Mouse (Mus musculus) heart, embryonic 11.5 days (tissue): ENCODE measurements around the gene Usp17ld. TPM values are rescaled to one million over a fixed set of nuclear protein-coding genes. Genes with fewer than 3 reads are reported as not detected.
"Not testable (repeated sequence)": the region's sequence is repeated elsewhere in the genome, so short reads cannot be mapped to it uniquely, and the experiment has no call there.

Experiments used
- ATAC-seq: fragments of 200-750 bp; cut with Nextera tagmentation; replicated peaks from 2 replicates; pipeline ENCODE4 v1.8.0; 2017; ENCODE audit warnings: moderate library complexity; ENCODE audit not compliant: insufficient number of reproducible peaks, low FRiP score, low TSS enrichment
- H3K27ac ChIP-seq: fragments of 300-500 bp; sonication (generic); 2 replicates; pipeline ENCODE4 v1.5.1; 2014; ENCODE audit warnings: mild to moderate bottlenecking, low read depth, low read length
- H3K27me3 ChIP-seq: fragments of 300-500 bp; sonication (generic); 2 replicates; pipeline ENCODE4 v1.6.1; 2014; ENCODE audit warnings: mild to moderate bottlenecking, low read length, mixed read lengths; ENCODE audit not compliant: control insufficient read depth, insufficient read depth
- H3K36me3 ChIP-seq: fragments of 300-500 bp; sonication (generic); 2 replicates; pipeline ENCODE4 v1.6.1; 2014; ENCODE audit warnings: mild to moderate bottlenecking, low read length, moderate library complexity, mixed read lengths; ENCODE audit not compliant: control insufficient read depth, insufficient read depth
- H3K4me1 ChIP-seq: fragments of 300-500 bp; sonication (generic); 2 replicates; pipeline ENCODE4 v1.6.1; 2014; ENCODE audit warnings: low read length; ENCODE audit not compliant: control insufficient read depth, insufficient read depth
- H3K4me2 ChIP-seq: fragments of 300-500 bp; sonication (generic); 2 replicates; pipeline ENCODE4 v1.6.1; 2014; ENCODE audit warnings: mild to moderate bottlenecking, moderate library complexity
- H3K4me3 ChIP-seq: fragments of 300-500 bp; sonication (generic); 2 replicates; pipeline ENCODE4 v1.5.1; 2014; ENCODE audit warnings: low read depth, low read length
- H3K9ac ChIP-seq: fragments of 300-500 bp; sonication (generic); 2 replicates; pipeline ENCODE4 v1.6.1; 2014; ENCODE audit warnings: mild to moderate bottlenecking, low read depth, low read length, moderate library complexity
- H3K9me3 ChIP-seq: fragments of 300-500 bp; sonication (generic); replicated peaks from 2 replicates; pipeline ENCODE4 v1.6.1; 2016; ENCODE audit warnings: low read length; ENCODE audit not compliant: control insufficient read depth
- WGBS: fragments of 180-500 bp; shearing (Covaris S2); extraction: QIAGEN DNeasy Blood & Tissue Kit; methylation state at CpG from one replicate; pipeline ENCODE4 v1.1.7; 2014; ENCODE audit not compliant: insufficient replicate concordance; 5-methylcytosine and 5-hydroxymethylcytosine counted together
- microRNA-seq: library from miRNA; unstranded; fragments of <30 nt; microRNA quantifications from one replicate; pipeline ENCODE4, GENCODE M21; 2016; ENCODE audit warnings: borderline number of aligned reads
- polyA plus RNA-seq: library from polyadenylated mRNA; unstranded; fragments of >200 nt; fragmentation: Nextera tagmentation; extraction: Ambion mirVana; gene quantifications from 2 replicates; pipeline ENCODE4 v1.2.1, GENCODE M21; 2014

Usp17ld gene
- polyA plus RNA-seq: not detected in 2 replicates

- H3K4me2 ChIP-seq, H3K36me3 ChIP-seq, H3K4me3 ChIP-seq, H3K9ac ChIP-seq, H3K27me3 ChIP-seq, ATAC-seq, H3K27ac ChIP-seq, H3K4me1 ChIP-seq, H3K9me3 ChIP-seq: not testable (repeated sequence)
Measured at GRCm38 (mm10) chr7:103252405-103252804, at the start of gene Usp17ld. Usp17ld (minus strand) TSS chr7:103252505.

- no peaks in the 10 kb centered on the region for H3K27me3 ChIP-seq
- no peaks in the 10 kb centered on the region for H3K36me3 ChIP-seq
- no peak within 1 kb of the TSS for H3K4me2 ChIP-seq
- H3K27ac ChIP-seq: no peak within 1 kb of the TSS
- no peak within 1 kb of the TSS for H3K9ac ChIP-seq
- H3K4me3 ChIP-seq: no peak within 1 kb of the TSS
- ATAC-seq: no peak
- H3K9me3 ChIP-seq: no peaks in the 10 kb centered on the region
- no peaks in the 10 kb centered on the region for H3K4me1 ChIP-seq
Measured at GRCm38 (mm10) chr7:103216696-103217095, 35.6 kb downstream of the Usp17ld start, which contains the start of gene Olfr594. Olfr594 (plus strand) TSS chr7:103216996.

- H3K27ac ChIP-seq, ATAC-seq, H3K4me2 ChIP-seq, H3K4me3 ChIP-seq, H3K4me1 ChIP-seq, H3K36me3 ChIP-seq, H3K9ac ChIP-seq, H3K9me3 ChIP-seq, H3K27me3 ChIP-seq: not testable (repeated sequence)
- 86% methylated on average over 5 of the region's 5 CpGs for WGBS
Measured at GRCm38 (mm10) chr7:103212050-103212449, 40.3 kb downstream of the Usp17ld start.

GRCm38 (mm10) chr7:103211562-103211961 lies 40.7 kb downstream of the Usp17ld start, which contains the start of gene Olfr593:
Olfr593 (plus strand) TSS chr7:103211862.
- Histone ChIP-seq H3K36me3 (no peaks in the 10 kb centered on the region), H3K9me3 (no peaks in the 10 kb centered on the region), H3K4me2 (no peak within 1 kb of the TSS), H3K27ac (no peak within 1 kb of the TSS), H3K4me1 (no peaks in the 10 kb centered on the region), H3K4me3 (no peak within 1 kb of the TSS), H3K27me3 (no peaks in the 10 kb centered on the region), H3K9ac (no peak within 1 kb of the TSS)
- WGBS: 61% methylated on average over 1 of the region's 1 CpGs
- ATAC-seq: no peak

Small RNA genes lying within 50 kb of the gene (microRNA-seq; reads per million reads assigned to microRNA genes)
- gene Gm23550 (not detected), gene Gm25171 (not detected)

Other genes starting within 250 kb of the Usp17ld start
- gene Olfr582, start 214.5 kb downstream of the Usp17ld start, polyA plus RNA-seq: not detected in 2 replicates
- not detected in 2 replicates for gene Olfr583, start 201.2 kb downstream of the Usp17ld start, polyA plus RNA-seq
- gene Olfr584, start 170.6 kb downstream of the Usp17ld start, polyA plus RNA-seq: not detected in 2 replicates
- gene Olfr585, start 154.8 kb downstream of the Usp17ld start, polyA plus RNA-seq: not detected in 2 replicates
- gene Olfr586, start 126.9 kb downstream of the Usp17ld start, polyA plus RNA-seq: not detected in 2 replicates
- gene Olfr588-ps1, start 111.6 kb downstream of the Usp17ld start, polyA plus RNA-seq: not detected in 2 replicates
- gene Olfr589, start 96.1 kb downstream of the Usp17ld start, polyA plus RNA-seq: not detected in 2 replicates
- not detected in 2 replicates for gene Olfr591, start 74.2 kb downstream of the Usp17ld start, polyA plus RNA-seq
- not detected in 2 replicates for gene Olfr592, start 67.7 kb downstream of the Usp17ld start, polyA plus RNA-seq
- gene Olfr593, start 40.6 kb downstream of the Usp17ld start, polyA plus RNA-seq: not detected in 2 replicates
- not detected in 2 replicates for gene Olfr594, start 35.5 kb downstream of the Usp17ld start, polyA plus RNA-seq
- not detected in 2 replicates for gene Olfr596, start 53.1 kb upstream of the Usp17ld start, polyA plus RNA-seq
- not detected in 2 replicates for gene Olfr597, start 63.8 kb upstream of the Usp17ld start, polyA plus RNA-seq
- gene Olfr598, start 71.1 kb upstream of the Usp17ld start, polyA plus RNA-seq: not detected in 2 replicates
- not detected in 2 replicates for gene Olfr599, start 83.4 kb upstream of the Usp17ld start, polyA plus RNA-seq
- gene Olfr600, start 97.2 kb upstream of the Usp17ld start, polyA plus RNA-seq: not detected in 2 replicates
- not detected in 2 replicates for gene Olfr601, start 110.2 kb upstream of the Usp17ld start, polyA plus RNA-seq
- gene Olfr603, start 133.7 kb upstream of the Usp17ld start, polyA plus RNA-seq: not detected in 2 replicates
- gene Usp17lc, start 162.6 kb upstream of the Usp17ld start, polyA plus RNA-seq: not detected in 2 replicates
- not detected in 2 replicates for gene Olfr605, start 192.9 kb upstream of the Usp17ld start, polyA plus RNA-seq
- not detected in 2 replicates for gene Olfr606, start 196.5 kb upstream of the Usp17ld start, polyA plus RNA-seq
- gene Olfr607, start 211.6 kb upstream of the Usp17ld start, polyA plus RNA-seq: not detected in 2 replicates
- gene Olfr608, start 217.4 kb upstream of the Usp17ld start, polyA plus RNA-seq: not detected in 2 replicates
- not detected in 2 replicates for gene Olfr609, start 245.6 kb upstream of the Usp17ld start, polyA plus RNA-seq